Mouse (Mus musculus) forebrain, postnatal 0 days (tissue): Measurements from ENCODE around the gene Baz2a. TPM values are rescaled to one million over a fixed set of nuclear protein-coding genes. Genes with fewer than 3 reads are reported as not detected.
A peak's percentile ranks its signal among the peaks of the same experiment; 100 is the strongest.

Experiments
- ATAC-seq: fragments of 200-750 bp; cut with Nextera tagmentation; 2 replicates; pipeline ENCODE4 v1.8.0; 2017; ENCODE audit warnings: mild to moderate bottlenecking, moderate library complexity
- DNase-seq: peaks from one replicate; pipeline ENCODE4 v3.0.0-alpha.2; 2015
- H3K27ac ChIP-seq: fragments of 300-500 bp; sonication (generic); 2 replicates; pipeline ENCODE4 v1.5.1; 2014; ENCODE audit warnings: low read depth, mild to moderate bottlenecking, antibody characterized with exemption, low read length, moderate library complexity, mixed read lengths
- H3K27me3 ChIP-seq: fragments of 300-500 bp; sonication (generic); 2 replicates; pipeline ENCODE4 v1.6.1; 2014; ENCODE audit warnings: mild to moderate bottlenecking, low read length, mixed read lengths; ENCODE audit not compliant: insufficient read depth
- H3K36me3 ChIP-seq: fragments of 300-500 bp; sonication (generic); 2 replicates; pipeline ENCODE4 v1.6.1; 2014; ENCODE audit warnings: mild to moderate bottlenecking, moderate library complexity; ENCODE audit not compliant: insufficient read depth
- H3K4me1 ChIP-seq: fragments of 300-500 bp; sonication (generic); 2 replicates; pipeline ENCODE4 v1.6.1; 2014; ENCODE audit warnings: antibody characterized with exemption; ENCODE audit not compliant: insufficient read depth
- H3K4me2 ChIP-seq: fragments of 300-500 bp; sonication (generic); 2 replicates; pipeline ENCODE4 v1.6.1; 2014; ENCODE audit warnings: low read depth, mild to moderate bottlenecking, moderate library complexity
- H3K4me3 ChIP-seq: fragments of 300-500 bp; sonication (generic); 2 replicates; pipeline ENCODE4 v1.5.1; 2014; ENCODE audit warnings: low read depth, low read length, mixed read lengths
- H3K9ac ChIP-seq: fragments of 300-500 bp; sonication (generic); 2 replicates; pipeline ENCODE4 v1.6.1; 2014; ENCODE audit warnings: mild to moderate bottlenecking
- H3K9me3 ChIP-seq: fragments of 300-500 bp; sonication (generic); 2 replicates; pipeline ENCODE4 v1.6.1; 2016; ENCODE audit warnings: low read length
- CTCF ChIP-seq: sonication (generic); IDR thresholded peaks from 2 replicates; pipeline ENCODE4 v1.5.1; 2016; ENCODE audit warnings: antibody characterized with exemption, control low read depth, low read depth
- WGBS: fragments of 180-500 bp; shearing (Covaris S2); extraction: QIAGEN DNeasy Blood & Tissue Kit; methylation state at CpG from one replicate; pipeline ENCODE4 v1.1.7; 2014; 5-methylcytosine and 5-hydroxymethylcytosine counted together
- polyA plus RNA-seq: library from polyadenylated mRNA; unstranded; fragments of >200 nt; fragmentation: Nextera tagmentation; extraction: Ambion mirVana; gene quantifications from 2 replicates; pipeline ENCODE4 v1.2.1, GENCODE M21; 2015
- total RNA-seq: library from RNA; depleted of rRNA; stranded (reverse); fragments of >200 nt; gene quantifications from 2 replicates; pipeline ENCODE4 v1.2.3, GENCODE M21; 2014; rRNA removed

Gene Baz2a
- 9.3 and 10.0 TPM in 2 replicates for total RNA-seq
- 3.8 and 7.0 TPM in 2 replicates for polyA plus RNA-seq

DNA sequence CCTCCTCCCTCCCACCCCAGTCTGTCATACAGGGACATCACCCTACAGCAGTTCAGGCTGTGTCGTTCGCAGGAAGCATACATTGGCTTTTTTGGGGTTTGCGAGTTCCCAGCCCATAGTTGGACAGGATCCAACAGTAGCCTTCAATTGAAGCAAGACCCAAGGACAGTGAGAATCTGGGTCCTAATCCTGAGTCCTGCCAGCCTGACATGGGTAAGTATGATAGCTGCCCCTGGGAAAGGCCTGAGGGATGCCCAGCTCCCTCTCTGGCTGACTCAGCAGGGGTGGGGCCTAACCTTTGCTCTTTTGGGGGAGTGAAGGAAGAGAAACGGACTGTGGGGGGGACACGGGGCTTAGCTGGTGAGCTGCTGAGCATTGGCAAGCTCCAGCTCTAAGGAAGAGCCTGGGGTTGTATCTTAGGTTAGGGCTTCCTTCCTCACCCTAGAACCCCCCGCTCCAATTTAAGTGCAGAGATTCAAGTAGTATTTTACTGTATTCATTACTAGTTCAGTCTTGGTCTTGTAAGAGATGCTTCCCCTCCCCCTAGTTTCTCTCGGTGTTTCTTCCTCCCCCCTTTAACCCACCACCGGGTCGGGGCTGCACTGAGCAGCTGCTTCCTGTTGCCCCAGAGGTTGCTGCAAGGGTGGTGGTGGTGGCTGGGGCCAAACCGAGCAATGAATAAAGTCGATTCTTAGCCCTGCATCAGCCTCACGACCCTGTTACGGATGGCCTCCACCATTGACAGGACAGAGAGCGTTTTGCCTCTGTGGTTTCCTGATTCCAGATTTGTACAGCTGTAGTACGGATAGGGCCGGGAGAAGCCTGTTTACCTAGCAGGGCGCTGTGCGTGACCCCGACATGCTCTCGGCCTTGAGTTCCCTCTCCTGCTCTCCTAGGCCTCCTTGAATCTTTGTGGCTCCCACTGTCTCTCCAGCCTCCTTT lies at the start of gene Baz2a:
Baz2a (plus strand) TSS at position 14 of the 942 bp plus-strand sequence.
- ATAC-seq (no peak), DNase-seq (peak; percentile 32)
- Histone ChIP-seq H3K27me3 (no peaks in the 10 kb centered on the region), H3K4me2 (peak within 1 kb of the TSS; percentile 94), H3K36me3 (peaks cover 38% of the 10 kb centered on the region), H3K9ac (peak within 1 kb of the TSS; percentile 81), H3K4me1 (peaks cover 10% of the 10 kb centered on the region), H3K4me3 (peak within 1 kb of the TSS; percentile 88), H3K9me3 (no peaks in the 10 kb centered on the region), H3K27ac (peak within 1 kb of the TSS; percentile 83)
- 4% methylated on average over 20 of the region's 20 CpGs for WGBS
- no peak for TF ChIP-seq CTCF

DNA sequence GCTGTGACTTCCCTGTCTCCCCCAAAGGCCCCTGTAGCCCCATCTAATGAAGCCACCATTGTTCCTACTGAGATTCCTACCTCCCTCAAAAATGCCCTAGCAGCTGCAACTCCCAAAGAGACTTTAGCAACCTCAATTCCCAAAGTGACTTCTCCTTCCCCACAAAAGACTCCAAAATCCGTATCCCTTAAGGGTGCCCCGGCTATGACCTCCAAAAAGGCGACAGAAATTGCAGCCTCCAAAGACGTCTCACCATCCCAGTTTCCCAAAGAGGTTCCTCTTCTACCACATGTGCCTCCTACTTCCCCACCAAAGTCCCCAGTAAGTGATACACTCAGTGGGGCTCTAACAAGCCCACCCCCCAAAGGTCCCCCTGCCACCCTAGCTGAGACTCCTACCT lies 49.7 kb upstream of the Baz2a start:
- Histone ChIP-seq H3K27me3 (no peaks in the 10 kb centered on the region), H3K36me3 (peaks cover 58% of the 10 kb centered on the region), H3K4me3 (no peak overlapping the region), H3K4me1 (peaks cover 15% of the 10 kb centered on the region; the same call in 1 of the 2 replicates), H3K27ac (no peak overlapping the region), H3K4me2 (no peak overlapping the region), H3K9ac (no peak overlapping the region), H3K9me3 (no peaks in the 10 kb centered on the region)
- TF ChIP-seq CTCF: no peak
- DNase-seq (no peak), ATAC-seq (no peak)
- 73% methylated on average over 4 of the region's 4 CpGs for WGBS

- peaks cover 65% of the 10 kb centered on the region for H3K36me3 ChIP-seq
- no peak overlapping the region for H3K27ac ChIP-seq
- no peak overlapping the region for H3K4me2 ChIP-seq
- H3K4me1 ChIP-seq: peaks cover 6% of the 10 kb centered on the region; the same call in 1 of the 2 replicates
- no peaks in the 10 kb centered on the region for H3K27me3 ChIP-seq
- H3K9me3 ChIP-seq: no peaks in the 10 kb centered on the region
- DNase-seq (no peak), ATAC-seq (no peak)
- no peak overlapping the region for H3K9ac ChIP-seq
- no peak overlapping the region for H3K4me3 ChIP-seq
- 92% methylated on average over 3 of the region's 3 CpGs for WGBS
- no peak for TF ChIP-seq CTCF
Measured at GRCm38 (mm10) chr10:128042466-128042865, 48.9 kb upstream of the Baz2a start.

DNA sequence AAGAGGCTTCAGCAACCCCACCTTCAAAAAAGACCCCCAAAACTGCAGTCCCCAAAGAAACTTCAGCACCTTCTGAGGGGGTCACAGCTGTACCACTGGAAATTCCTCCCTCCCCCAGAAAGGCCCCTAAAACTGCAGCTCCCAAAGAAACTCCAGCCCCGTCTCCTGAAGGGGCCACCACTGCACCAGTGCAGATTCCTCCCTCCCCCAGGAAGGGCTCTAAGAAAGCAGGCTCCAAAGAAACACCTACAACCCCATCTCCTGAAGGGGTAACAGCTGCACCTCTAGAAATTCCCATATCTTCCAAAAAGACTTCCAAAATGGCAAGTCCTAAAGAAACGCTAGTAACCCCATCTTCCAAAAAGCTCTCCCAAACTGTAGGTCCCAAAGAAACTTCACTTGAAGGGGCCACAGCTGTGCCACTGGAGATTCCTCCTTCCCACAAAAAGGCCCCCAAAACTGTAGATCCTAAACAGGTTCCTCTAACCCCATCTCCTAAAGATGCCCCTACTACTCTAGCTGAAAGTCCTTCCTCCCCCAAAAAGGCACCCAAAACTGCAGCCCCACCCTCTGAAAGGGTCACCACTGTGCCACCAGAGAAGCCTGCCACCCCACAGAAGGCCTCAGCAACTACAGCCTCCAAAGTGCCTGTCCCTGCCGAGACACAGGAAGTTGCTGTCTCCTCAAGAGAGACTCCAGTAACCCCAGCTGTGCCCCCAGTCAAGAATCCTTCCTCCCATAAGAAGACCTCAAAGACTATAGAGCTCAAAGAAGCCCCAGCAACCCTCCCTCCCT lies 48.1 kb upstream of the Baz2a start:
- Histone ChIP-seq H3K27me3 (no peaks in the 10 kb centered on the region), H3K9me3 (no peaks in the 10 kb centered on the region), H3K4me1 (0 out of 2 replicates have a peak, but pooled peaks cover 3% of the 10 kb centered on the region), H3K36me3 (peaks cover 72% of the 10 kb centered on the region), H3K4me3 (no peak overlapping the region), H3K9ac (no peak overlapping the region), H3K27ac (no peak overlapping the region), H3K4me2 (no peak overlapping the region)
- no peak for ATAC-seq
- TF ChIP-seq CTCF: no peak
- no peak for DNase-seq
- 73% methylated on average over 3 of the region's 3 CpGs for WGBS

- no peak for TF ChIP-seq CTCF
- 74% methylated on average over 8 of the region's 8 CpGs for WGBS
- H3K4me1 ChIP-seq: no peaks in the 10 kb centered on the region
- H3K9me3 ChIP-seq: no peaks in the 10 kb centered on the region
- no peak overlapping the region for H3K4me2 ChIP-seq
- no peak for ATAC-seq
- H3K9ac ChIP-seq: no peak overlapping the region
- DNase-seq: no peak
- no peaks in the 10 kb centered on the region for H3K27me3 ChIP-seq
- no peak overlapping the region for H3K4me3 ChIP-seq
- H3K36me3 ChIP-seq: peaks cover 62% of the 10 kb centered on the region
- no peak overlapping the region for H3K27ac ChIP-seq
Measured at GRCm38 (mm10) chr10:128048157-128048556, 43.2 kb upstream of the Baz2a start.

GRCm38 (mm10) chr10:128049741-128050140 lies 41.6 kb upstream of the Baz2a start:
- no peak for TF ChIP-seq CTCF
- no peak for DNase-seq
- Histone ChIP-seq H3K4me3 (no peak overlapping the region), H3K4me1 (no peaks in the 10 kb centered on the region), H3K9me3 (no peaks in the 10 kb centered on the region), H3K9ac (no peak overlapping the region), H3K36me3 (peaks cover 48% of the 10 kb centered on the region), H3K4me2 (no peak overlapping the region), H3K27me3 (no peaks in the 10 kb centered on the region), H3K27ac (no peak overlapping the region)
- whole genome bisulfite sequencing: 100% methylated on average over 2 of the region's 2 CpGs
- ATAC-seq: no peak
